Mouse (Mus musculus): Measurements from ENCODE around the gene Uhrf1. TPM values are rescaled to one million over a fixed set of nuclear protein-coding genes. Genes with fewer than 3 reads are reported as not detected.
"Not testable (repeated sequence)": the region's sequence is repeated elsewhere in the genome, so short reads cannot be mapped to it uniquely, and the experiment has no call there.

The Uhrf1 gene
- total RNA-seq (2021) = under 1 TPM; 0.48 to 0.50 TPM
- long read RNA-seq = 0 reads

GRCm38 (mm10) chr17:56303160-56303846 lies at the start of gene Uhrf1:
Uhrf1 (plus strand) TSS chr17:56303321.
- DNase-seq (ENCODE audit: low spot score in 2 of 2) = no peak

DNA sequence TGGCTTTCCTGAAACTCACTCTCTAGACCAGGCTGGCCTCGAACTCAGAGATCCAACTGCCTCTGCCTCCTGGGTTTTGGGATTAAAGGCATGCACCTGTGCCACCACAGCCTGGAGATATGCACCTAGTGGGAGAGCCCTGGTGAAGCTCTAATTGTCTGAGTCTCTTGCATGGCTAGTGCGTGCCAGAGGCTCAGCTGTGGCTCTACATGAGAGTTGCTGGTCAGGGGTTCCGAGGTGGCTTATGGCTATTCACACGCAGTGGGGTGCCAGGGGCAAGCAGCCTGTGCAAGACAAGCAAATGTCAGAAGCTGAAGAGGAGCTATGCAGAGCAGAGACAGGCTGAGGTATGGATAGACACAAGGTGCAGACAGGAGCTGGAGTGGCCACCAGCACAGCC lies 48.4 kb upstream of the Uhrf1 start:
- DNase-seq (ENCODE audit: low spot score in 2 of 2) = no peak

DNA sequence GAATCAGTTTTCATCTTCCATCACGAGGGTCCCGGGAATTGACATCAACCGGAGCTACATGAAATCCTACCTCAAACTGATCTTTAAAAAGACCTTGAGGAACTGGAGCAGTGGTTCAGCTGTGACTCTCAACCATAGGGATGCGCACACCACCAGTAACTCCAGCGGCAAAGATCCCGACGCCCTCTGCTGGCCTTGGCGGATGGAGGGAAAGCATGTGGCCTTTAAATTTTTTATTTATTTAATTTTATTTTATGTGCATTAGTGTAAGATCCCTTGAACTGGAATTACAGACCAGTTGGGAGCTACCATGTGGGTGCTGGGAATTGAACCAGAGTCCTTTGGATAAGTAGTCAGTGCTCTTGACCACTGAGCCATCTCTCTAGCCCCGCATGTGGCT lies 47.7 kb upstream of the Uhrf1 start:
- DNase-seq (ENCODE audit: low spot score in 2 of 2) = peak; percentile 61 to 75

DNA sequence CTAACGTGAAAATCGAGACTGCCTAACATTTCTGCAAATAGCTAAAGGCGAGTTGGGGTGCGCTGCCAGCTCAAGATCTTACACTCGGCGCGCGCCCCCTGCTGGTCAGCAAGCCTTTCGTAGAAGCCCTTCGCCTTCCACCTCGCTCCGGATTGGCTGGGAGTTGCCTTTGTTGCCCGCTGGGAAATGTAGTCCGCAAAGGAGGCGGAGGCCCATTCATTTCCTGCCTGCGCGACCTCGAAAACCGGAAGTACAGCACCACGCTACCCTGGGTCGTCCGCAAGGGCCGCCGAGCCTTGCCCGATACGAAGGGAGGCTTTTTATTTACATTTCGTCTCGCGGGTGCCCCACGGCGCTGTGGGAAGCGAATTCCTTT lies 47.3 kb upstream of the Uhrf1 start:
- peak; percentile 98 to 100 for DNase-seq (ENCODE audit: low spot score in 2 of 2)

DNA sequence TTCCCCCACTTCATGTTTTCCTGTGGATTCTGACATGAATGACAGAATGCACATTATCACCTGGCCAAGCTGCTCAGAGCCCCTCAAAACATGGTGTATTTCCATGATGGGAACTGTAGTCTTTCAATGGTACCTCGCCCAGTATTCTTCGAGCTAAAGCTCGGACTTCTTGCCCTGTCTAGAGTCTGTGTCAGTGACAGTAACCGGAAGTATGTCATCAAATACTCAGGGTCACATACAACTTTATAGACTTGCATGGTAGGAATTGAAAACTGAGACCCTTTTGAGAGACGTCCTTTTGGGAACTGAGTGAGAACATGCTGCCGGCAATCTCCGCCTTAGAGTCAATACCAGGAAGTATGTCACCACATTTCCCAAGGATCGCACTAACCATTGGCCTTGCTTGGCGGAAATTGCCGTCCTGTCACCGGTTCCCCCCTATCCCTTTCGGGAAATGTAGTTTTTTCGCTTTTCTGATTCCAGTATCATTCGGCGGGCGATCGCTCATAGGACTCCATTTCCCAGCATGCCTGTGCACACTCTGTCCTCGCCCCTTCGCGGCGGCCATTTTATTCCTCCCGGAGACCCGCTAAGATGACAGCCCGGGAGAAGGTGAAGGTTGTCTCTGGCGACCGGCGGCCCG lies 46.8 kb upstream of the Uhrf1 start, which contains the start of gene Fem1a:
Gene Fem1a, plus strand, starts transcription at position 572 of the 643 bp plus-strand sequence.
- DNase-seq (ENCODE audit: low spot score in 2 of 2) = peak; percentile 97 to 98

- no peak for DNase-seq (ENCODE audit: low spot score in 2 of 2)
Measured at GRCm38 (mm10) chr17:56257181-56257894, 45.8 kb upstream of the Uhrf1 start.

GRCm38 (mm10) chr17:56258269-56258668 lies 44.9 kb upstream of the Uhrf1 start:
- not testable (repeated sequence) for DNase-seq (ENCODE audit: low spot score in 2 of 2)

DNA sequence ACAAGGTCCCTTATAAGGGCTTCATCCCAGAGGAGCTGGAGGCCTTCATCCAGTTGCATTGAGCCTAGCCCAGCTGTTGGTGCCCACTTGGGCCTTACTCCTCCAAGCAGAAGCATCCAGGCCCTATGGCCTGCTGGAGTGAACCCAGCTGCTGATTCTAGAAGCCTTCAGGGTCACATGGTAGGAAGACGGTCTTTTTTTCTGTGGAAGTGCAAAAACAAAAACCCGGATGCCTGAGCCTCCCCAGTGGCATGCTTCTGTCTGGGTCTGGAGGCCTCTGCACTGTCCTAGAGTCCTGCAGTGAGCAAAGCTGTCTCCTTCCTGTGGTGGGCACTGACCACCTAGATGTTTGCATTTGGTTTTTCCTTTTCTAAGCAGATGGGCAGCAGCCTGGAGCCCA lies 44.3 kb upstream of the Uhrf1 start:
- not testable (repeated sequence) for DNase-seq (ENCODE audit: low spot score in 2 of 2)

- DNase-seq (ENCODE audit: low spot score in 2 of 2) = no peak
Measured at GRCm38 (mm10) chr17:56259301-56260037, 43.7 kb upstream of the Uhrf1 start.

- DNase-seq (ENCODE audit: low spot score in 2 of 2) = no peak
Measured at GRCm38 (mm10) chr17:56261166-56261565, 42.0 kb upstream of the Uhrf1 start.

DNA sequence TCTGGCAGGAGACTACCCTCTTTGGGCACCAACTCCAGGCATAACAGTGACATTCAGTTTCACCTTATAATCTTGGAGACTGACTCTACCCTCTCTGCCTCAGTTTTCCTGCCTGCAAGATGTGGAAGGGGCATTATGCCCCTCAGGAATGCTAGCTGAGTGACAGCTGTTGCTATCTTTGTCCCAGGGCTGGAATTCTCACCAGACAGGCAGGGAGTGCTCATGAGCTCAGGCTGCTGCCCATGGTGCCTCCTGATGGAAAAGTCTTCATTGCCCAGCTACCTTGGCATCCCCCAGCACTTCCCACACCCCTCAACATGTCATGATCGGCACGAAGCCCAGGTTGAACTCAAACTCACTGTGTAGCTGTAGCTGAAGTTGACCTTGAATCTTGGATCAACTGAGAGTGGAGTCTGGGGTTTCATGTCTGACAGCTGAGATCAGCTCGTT lies 40.5 kb upstream of the Uhrf1 start:
- no peak for DNase-seq (ENCODE audit: low spot score in 2 of 2)

- peak; percentile 71 to 90 for DNase-seq (ENCODE audit: low spot score in 2 of 2)
Measured at GRCm38 (mm10) chr17:56264020-56264419, 39.1 kb upstream of the Uhrf1 start.

GRCm38 (mm10) chr17:56265011-56265410 lies 38.1 kb upstream of the Uhrf1 start:
- DNase-seq (ENCODE audit: low spot score in 2 of 2) = no peak

DNA sequence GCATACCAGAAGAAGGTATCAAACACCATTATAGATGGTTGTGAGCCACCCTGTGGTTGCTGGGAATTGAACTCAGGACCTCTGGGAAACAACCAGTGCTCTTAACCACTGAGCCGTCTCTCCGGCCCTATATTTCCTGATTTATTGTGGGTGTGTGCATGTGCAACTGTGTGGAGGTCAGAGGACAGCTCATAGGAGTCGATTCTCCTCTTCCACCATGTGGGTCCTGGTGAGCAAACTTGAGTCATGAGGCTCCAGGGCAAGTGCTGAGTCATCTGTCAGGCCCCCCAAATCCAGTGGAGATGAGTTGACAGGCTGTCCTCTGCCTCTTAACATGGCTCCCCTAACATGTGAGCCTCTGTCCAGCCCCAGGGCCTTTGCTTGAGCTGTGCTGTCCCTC lies 37.3 kb upstream of the Uhrf1 start:
- DNase-seq (ENCODE audit: low spot score in 2 of 2) = no peak

GRCm38 (mm10) chr17:56266271-56266670 lies 36.9 kb upstream of the Uhrf1 start:
- peak in 1 of 2 experiments; percentile 72 for DNase-seq (ENCODE audit: low spot score in 2 of 2)

DNA sequence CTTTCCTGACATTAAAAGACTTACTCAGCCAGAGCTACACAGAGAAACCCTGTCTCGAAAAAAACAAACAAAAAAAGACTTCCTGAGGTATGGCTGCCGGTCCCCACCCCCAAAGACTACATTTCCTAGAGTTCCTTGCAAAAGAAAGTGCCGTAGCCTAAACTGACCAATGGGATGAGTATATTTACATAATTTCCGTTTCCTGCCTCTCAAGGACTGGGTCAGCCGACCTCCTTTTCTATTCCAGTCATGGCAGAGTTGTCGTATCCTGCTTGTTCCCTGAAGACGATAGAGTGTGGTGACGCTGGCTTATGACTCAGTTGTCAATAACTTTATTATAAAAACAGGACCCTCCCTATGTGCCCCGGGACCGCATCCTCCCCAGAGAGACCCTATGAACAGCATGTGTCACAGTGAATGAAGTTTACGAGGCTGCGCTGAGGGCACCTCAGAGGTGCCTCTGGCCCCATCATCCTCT lies 33.9 kb upstream of the Uhrf1 start:
- peak in 1 of 2 experiments; percentile 80 for DNase-seq (ENCODE audit: low spot score in 2 of 2)

- DNase-seq (ENCODE audit: low spot score in 2 of 2) = no peak
Measured at GRCm38 (mm10) chr17:56269741-56270140, 33.4 kb upstream of the Uhrf1 start.

GRCm38 (mm10) chr17:56271609-56272253 lies 31.4 kb upstream of the Uhrf1 start:
- no peak for DNase-seq (ENCODE audit: low spot score in 2 of 2)

DNA sequence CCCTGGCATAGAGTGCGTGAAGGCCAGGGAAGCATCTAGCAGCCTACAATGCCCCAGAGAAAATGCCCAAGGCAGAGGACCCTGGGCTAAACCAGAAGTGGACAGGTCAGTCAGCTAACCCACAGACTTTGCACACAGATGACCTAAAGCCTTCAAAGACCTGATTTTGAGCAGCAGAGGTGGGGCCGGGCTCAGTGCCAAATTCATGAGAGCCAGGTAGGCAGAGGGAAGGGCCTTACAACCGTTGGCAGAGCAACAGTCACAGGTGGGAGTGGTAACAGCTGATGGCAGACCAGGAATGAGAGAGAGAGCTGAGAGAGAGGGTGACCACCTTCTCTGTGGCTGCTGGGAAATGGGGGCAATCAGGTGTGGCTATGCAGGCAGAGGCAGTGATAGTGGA lies 30.5 kb upstream of the Uhrf1 start:
- no peak for DNase-seq (ENCODE audit: low spot score in 2 of 2)

DNA sequence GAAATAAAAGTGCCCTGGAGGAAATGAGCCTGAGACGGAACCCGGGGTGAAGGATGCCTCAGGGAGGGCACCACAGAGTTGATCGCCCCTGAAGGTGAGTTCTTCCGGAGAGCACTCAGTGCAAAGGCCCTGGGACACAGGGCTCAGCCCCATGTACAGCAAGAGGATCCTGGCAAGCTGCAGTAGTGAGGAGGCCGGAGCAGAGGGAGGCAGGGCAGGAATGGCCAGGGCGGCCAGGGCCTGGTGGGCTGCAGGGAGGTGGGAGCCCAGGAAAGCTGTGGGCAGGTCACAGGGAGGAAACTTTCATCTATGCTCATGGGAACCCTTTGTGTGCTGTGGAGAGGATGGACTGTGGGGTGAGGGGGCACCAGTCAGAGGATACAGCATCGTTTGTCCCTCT lies 29.6 kb upstream of the Uhrf1 start:
- no peak for DNase-seq (ENCODE audit: low spot score in 2 of 2)

GRCm38 (mm10) chr17:56273986-56274385 lies 29.1 kb upstream of the Uhrf1 start:
- no peak for DNase-seq (ENCODE audit: low spot score in 2 of 2)
